Mouse (Mus musculus) left cerebral cortex, adult 2 months (tissue): ENCODE data around the gene Znrf2. TPM values are rescaled to one million over a fixed set of nuclear protein-coding genes. Genes with fewer than 3 reads are reported as not detected.

Experiments used
- DNase-seq, 2 experiments: peaks; one replicate each; pipeline ENCODE4 v3.0.0; 2021 to 2022; ENCODE audit warnings: low spot score in 2 of 2, mixed read lengths in 1 of 2; ENCODE audit errors: extremely low spot score in 1 of 2
- H3K27ac ChIP-seq: fragments of 200-600 bp; 2 replicates; pipeline ENCODE4 v1.8.1; 2022
- H3K4me3 ChIP-seq: fragments of 200-600 bp; 2 replicates; pipeline ENCODE4 v1.8.1; 2022
- CTCF ChIP-seq: fragments of 200-600 bp; IDR thresholded peaks from 2 replicates; pipeline ENCODE4 v1.8.1; 2022; ENCODE audit warnings: antibody characterized with exemption, mild to moderate bottlenecking, moderate library complexity
- intact Hi-C: fragments of 180-260 bp; cut with DNase I; formaldehyde crosslinking; loops from one replicate; pipeline ENCODE4 v1.15.1; 2025
- total RNA-seq, 2 experiments: library from RNA; stranded (reverse); gene quantifications; 2 replicates each; pipeline ENCODE4 v1.2.3; 2021

Znrf2 gene
- total RNA-seq, 2 experiments from 2014 or later = 13.7 to 14.1 TPM

DNA sequence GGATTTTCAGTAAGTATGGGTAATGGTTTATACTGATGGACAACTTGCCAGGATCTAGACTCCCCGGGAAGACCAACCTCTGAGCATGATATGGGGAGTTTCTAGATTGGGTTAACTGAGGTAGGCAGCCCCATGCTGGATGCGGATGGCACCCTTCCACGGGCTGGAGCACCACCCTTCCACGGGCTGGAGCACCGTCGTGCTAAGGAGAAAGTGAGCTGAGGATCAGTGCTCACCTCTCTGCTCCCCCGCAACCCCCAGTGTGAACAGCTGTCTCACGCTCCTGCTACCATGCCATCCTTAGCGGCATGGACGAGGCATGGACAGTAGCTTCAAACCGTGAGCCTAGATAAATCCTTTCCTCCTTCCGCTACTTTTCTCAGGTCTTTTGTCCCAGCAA lies 115.8 kb downstream of the Znrf2 start:
- Histone ChIP-seq H3K27ac (no peak overlapping the region), H3K4me3 (no peak overlapping the region)
- intact Hi-C loops = no loop called here
- no peak for DNase-seq
- no peak for TF ChIP-seq CTCF

DNA sequence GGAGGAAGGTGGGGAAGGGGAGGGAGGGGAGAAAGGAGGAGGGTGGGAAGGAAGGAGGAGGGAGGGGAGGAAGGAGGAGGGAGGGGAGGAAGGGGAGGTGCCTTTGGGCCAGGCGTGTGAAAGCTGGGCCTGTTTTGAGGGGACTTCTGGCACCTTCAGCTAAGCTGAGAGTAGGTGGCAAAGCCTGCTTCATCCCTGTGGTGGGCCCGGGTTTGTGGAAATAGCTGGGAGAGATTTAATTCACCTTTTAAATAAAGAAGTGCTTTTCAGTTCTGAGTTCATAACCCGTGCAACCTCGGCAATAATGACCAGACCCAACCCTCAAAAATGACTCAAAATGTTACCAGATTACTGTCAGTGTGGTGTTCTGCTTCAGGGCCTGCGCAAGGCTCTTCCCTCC lies 116.5 kb downstream of the Znrf2 start:
- H3K4me3 ChIP-seq = no peak overlapping the region
- TF ChIP-seq CTCF = no peak
- DNase-seq = no peak
- intact Hi-C loops = no loop called here
- H3K27ac ChIP-seq = no peak overlapping the region

DNA sequence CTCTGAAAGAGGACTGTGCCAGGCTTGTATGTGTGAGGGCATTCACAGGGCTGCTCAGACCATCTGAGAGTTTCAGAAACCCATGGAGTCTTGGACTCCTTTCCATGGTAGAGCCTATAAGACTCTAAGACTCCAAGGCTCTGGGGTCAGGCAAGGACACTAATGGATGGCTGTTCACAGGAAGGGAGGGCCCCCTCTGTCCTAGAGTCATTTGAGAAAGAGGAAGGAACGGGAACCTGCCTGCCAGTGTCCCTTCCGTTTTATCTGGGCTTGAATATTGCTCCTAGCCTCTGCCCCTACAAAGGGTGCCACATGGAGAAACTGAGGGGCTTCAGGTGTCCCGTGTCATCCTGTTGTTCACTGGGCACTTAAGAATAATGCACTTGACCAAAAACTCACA lies 117.2 kb downstream of the Znrf2 start:
- H3K4me3 ChIP-seq = no peak overlapping the region
- no peak for DNase-seq
- no peak for TF ChIP-seq CTCF
- no peak overlapping the region for H3K27ac ChIP-seq
- intact Hi-C loops = no loop called here

DNA sequence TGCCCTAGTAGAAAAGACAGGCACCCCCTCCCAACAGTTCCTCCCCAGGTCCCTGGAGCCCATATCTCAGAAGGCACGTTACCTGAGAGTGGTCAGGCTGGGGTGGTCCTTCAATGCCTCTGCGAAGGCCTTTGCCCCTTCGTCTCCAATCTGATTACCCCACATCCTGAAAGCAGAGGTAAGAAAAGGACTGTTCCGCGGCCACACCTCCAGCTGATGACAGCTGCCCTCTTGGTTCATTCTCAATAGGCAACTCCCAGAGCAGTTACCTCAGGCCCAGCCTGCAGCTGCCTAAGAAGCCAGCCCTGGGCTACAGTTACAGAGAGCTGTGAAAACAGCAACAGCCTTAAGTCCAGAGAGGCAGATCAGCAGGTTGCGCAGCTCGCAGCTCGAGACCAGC lies 117.6 kb downstream of the Znrf2 start:
- H3K4me3 ChIP-seq = no peak overlapping the region
- no peak overlapping the region for H3K27ac ChIP-seq
- no peak for TF ChIP-seq CTCF
- DNase-seq = no peak
- intact Hi-C loops = no loop called here

DNA sequence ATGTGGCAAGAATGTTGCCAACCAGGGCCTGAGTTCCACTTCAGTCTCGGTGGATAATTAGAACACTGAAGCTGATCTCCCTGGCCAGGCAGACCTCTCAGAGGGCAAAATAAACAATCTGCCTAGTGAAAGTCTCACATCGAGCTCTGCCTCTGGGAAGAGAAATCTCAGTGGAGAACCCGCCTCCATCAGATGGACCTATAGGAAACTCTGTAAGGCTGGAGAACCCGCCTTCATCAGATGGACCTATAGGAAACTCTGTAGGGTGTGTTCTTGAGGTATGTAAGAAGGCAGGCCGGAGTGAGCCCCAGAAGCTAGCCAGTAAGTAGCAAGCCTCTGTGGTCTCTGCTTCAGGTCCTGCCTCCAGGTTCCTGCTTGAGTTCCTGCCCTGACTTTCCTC lies 118.2 kb downstream of the Znrf2 start:
- intact Hi-C loops = no loop called here
- no peak for TF ChIP-seq CTCF
- no peak overlapping the region for H3K4me3 ChIP-seq
- no peak for DNase-seq
- H3K27ac ChIP-seq = no peak overlapping the region

DNA sequence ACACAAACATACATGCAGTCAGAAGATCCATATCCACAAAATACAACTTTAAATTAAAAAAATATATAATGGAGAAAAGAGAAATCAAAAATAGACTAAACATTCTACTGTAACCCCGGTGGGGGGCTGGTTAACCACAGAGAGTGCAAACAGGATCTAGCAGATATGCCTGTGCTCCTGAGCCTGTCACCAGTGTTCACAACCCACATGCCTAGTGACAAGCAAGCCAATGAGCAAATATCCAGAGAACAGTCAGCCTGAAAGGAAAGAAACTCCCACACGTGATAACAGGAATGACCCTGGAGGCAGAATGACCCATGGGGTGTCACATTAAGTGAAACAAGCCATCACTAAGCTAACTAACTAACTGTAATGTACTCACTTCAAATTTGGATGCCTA lies 119.8 kb downstream of the Znrf2 start:
- DNase-seq = no peak
- H3K27ac ChIP-seq = no peak overlapping the region
- intact Hi-C loops = no loop called here
- no peak for TF ChIP-seq CTCF
- no peak overlapping the region for H3K4me3 ChIP-seq

DNA sequence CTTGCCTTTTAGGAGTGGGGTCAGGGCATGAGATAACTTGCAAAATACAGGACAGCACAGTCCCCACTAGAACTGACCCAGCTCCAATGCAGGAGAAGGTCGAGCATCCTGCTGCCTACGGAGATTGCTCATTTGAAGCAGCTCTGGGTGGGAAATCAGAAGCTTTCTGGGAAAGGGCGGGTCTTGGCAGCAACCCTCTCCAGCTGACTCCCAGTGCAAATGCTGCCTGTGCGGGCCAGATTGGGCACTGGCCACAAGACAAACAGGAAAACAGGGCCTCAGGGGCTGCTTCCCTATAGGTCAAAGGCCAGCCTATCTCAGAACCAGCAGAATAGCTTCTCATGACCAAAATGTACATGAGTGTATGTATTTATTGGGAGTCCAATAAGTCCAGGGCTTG lies 122.9 kb downstream of the Znrf2 start:
- intact Hi-C loops = no loop called here
- TF ChIP-seq CTCF = no peak
- H3K4me3 ChIP-seq = no peak overlapping the region

GRCm38 (mm10) chr6:54940126-54940525 lies 123.4 kb downstream of the Znrf2 start:
- intact Hi-C loops = no loop called here
- no peak for DNase-seq
- no peak for TF ChIP-seq CTCF
- H3K4me3 ChIP-seq = no peak overlapping the region
- no peak overlapping the region for H3K27ac ChIP-seq

More for the DNA sequence above, 122.9 kb downstream of the Znrf2 start:
- no peak overlapping the region for H3K27ac ChIP-seq
- DNase-seq = no peak

DNA sequence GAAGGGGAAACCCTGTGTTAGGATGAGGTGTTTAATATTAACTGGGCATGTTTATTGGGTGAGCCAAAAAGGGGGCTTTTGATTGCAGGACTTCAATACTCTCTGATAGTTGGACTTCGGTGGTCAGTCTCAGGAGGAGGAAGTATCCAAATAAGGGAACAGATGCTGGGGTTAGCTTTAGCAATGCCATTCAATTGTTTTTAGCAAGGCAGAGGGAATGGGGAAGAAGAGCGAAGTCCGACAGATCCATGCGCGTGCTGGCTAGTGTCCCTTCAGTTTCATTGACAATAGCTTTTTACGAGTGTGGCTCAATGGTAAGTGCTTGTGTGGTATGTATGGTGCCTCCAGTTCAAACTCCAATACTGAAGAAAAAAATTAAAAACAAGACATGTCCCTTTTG lies 124.4 kb downstream of the Znrf2 start:
- no peak for TF ChIP-seq CTCF
- intact Hi-C loops = no loop called here
- Histone ChIP-seq H3K27ac (no peak overlapping the region), H3K4me3 (no peak overlapping the region)
- DNase-seq = no peak

Other genes with a start within 250 kb of the Znrf2 start
- 10 to 100 TPM; 11.0 to 11.6 TPM for gene Plekha8, start 221.8 kb upstream of the Znrf2 start, total RNA-seq
- gene Fkbp14, start 219.6 kb upstream of the Znrf2 start, total RNA-seq = 1 to 10 TPM; 9.0 to 9.2 TPM
- gene Mturn, start 135.3 kb upstream of the Znrf2 start, total RNA-seq = 10 to 100 TPM; 98.5 to 99.6 TPM
- 1 to 10 TPM; 3.4 to 4.3 TPM for gene Nod1, start 155.7 kb downstream of the Znrf2 start, total RNA-seq
- gene Ggct, start 176.0 kb downstream of the Znrf2 start, total RNA-seq = 10 to 100 TPM; 27.7 to 29.3 TPM
- gene Gars, start 221.1 kb downstream of the Znrf2 start, total RNA-seq = 100 to 1,000 TPM; 134 to 142 TPM